Mouse (Mus musculus) hindbrain, embryonic 12.5 days (tissue): ENCODE results near the gene Tsc2. TPM values are rescaled to one million over a fixed set of nuclear protein-coding genes. Genes with fewer than 3 reads are reported as not detected.

Experiments used
- ATAC-seq: fragments of 200-750 bp; cut with Nextera tagmentation; 2 replicates; pipeline ENCODE4 v1.8.0; 2017; ENCODE audit warnings: moderate TSS enrichment; ENCODE audit not compliant: low FRiP score
- H3K27ac ChIP-seq: fragments of 300-500 bp; sonication (generic); 2 replicates; pipeline ENCODE4 v1.5.1; 2016; ENCODE audit warnings: mild to moderate bottlenecking
- H3K27me3 ChIP-seq: fragments of 300-500 bp; sonication (generic); 2 replicates; pipeline ENCODE4 v1.6.1; 2016; ENCODE audit warnings: mild to moderate bottlenecking
- H3K36me3 ChIP-seq: fragments of 300-500 bp; sonication (generic); 2 replicates; pipeline ENCODE4 v1.6.1; 2016; ENCODE audit warnings: mild to moderate bottlenecking
- H3K4me1 ChIP-seq: fragments of 300-500 bp; sonication (generic); 2 replicates; pipeline ENCODE4 v1.6.1; 2016
- H3K4me2 ChIP-seq: fragments of 300-500 bp; sonication (generic); replicated peaks from 2 replicates; pipeline ENCODE4 v1.6.1; 2016; ENCODE audit warnings: mild to moderate bottlenecking
- H3K4me3 ChIP-seq: fragments of 300-500 bp; sonication (generic); 2 replicates; pipeline ENCODE4 v1.5.1; 2016; ENCODE audit warnings: mild to moderate bottlenecking
- H3K9ac ChIP-seq: fragments of 300-500 bp; sonication (generic); 2 replicates; pipeline ENCODE4 v1.6.1; 2016; ENCODE audit warnings: mild to moderate bottlenecking, moderate library complexity
- H3K9me3 ChIP-seq: fragments of 300-500 bp; sonication (generic); replicated peaks from 2 replicates; pipeline ENCODE4 v1.6.1; 2016; ENCODE audit warnings: mild to moderate bottlenecking
- WGBS: fragments of 180-500 bp; shearing (Covaris S2); methylation state at CpG from one replicate; pipeline ENCODE4 v1.1.7; 2016; 5-methylcytosine and 5-hydroxymethylcytosine counted together
- polyA plus RNA-seq: library from polyadenylated mRNA; unstranded; fragments of >200 nt; fragmentation: Nextera tagmentation; extraction: Ambion mirVana; gene quantifications from 2 replicates; pipeline ENCODE4 v1.2.1, GENCODE M21; 2016

Tsc2 gene
- polyA plus RNA-seq, 1 experiment from 2014 or later = 86.2 TPM

- H3K27ac ChIP-seq = no peak within 1 kb of the TSS
- ATAC-seq = no peak
These were observed 25.8 kb upstream of the Tsc2 start, which contains the start of gene Npw for GRCm38 (mm10) chr17:24658017-24658758. Gene Npw, minus strand, starts transcription at chr17:24658457.

GRCm38 (mm10) chr17:24654969-24655368, 22.5 kb upstream of the Tsc2 start:
- peaks cover 63% of the 10 kb centered on the region for H3K27me3 ChIP-seq

More at GRCm38 (mm10) chr17:24658017-24658758, 25.8 kb upstream of the Tsc2 start, which contains the start of gene Npw:
- Histone ChIP-seq H3K4me2 (peak within 1 kb of the TSS; percentile 67), H3K4me3 (peak within 1 kb of the TSS; percentile 37), H3K36me3 (no peaks in the 10 kb centered on the region), H3K4me1 (peaks cover 9% of the 10 kb centered on the region), H3K27me3 (peaks cover 58% of the 10 kb centered on the region), H3K9me3 (no peaks in the 10 kb centered on the region), H3K9ac (peak within 1 kb of the TSS; percentile 53)
- 2% methylated on average over 47 of the region's 47 CpGs for WGBS

GRCm38 (mm10) chr17:24653967-24654710, 21.7 kb upstream of the Tsc2 start:
- H3K4me3 ChIP-seq = peak overlapping the region; percentile 14; the same call in 1 of the 2 replicates
- H3K9me3 ChIP-seq = no peaks in the 10 kb centered on the region
- ATAC-seq = no peak
- H3K4me1 ChIP-seq = peaks cover 23% of the 10 kb centered on the region
- H3K4me2 ChIP-seq = peak overlapping the region; percentile 46
- H3K9ac ChIP-seq = no peak overlapping the region
- H3K36me3 ChIP-seq = no peaks in the 10 kb centered on the region
- 6% methylated on average over 16 of the region's 19 CpGs for WGBS
- peaks cover 63% of the 10 kb centered on the region for H3K27me3 ChIP-seq
- H3K27ac ChIP-seq = no peak overlapping the region

More at GRCm38 (mm10) chr17:24654969-24655368, 22.5 kb upstream of the Tsc2 start:
- H3K9me3 ChIP-seq = no peaks in the 10 kb centered on the region
- H3K9ac ChIP-seq = no peak overlapping the region
- H3K36me3 ChIP-seq = no peaks in the 10 kb centered on the region
- 77% methylated on average over 4 of the region's 4 CpGs for WGBS
- H3K4me2 ChIP-seq = no peak overlapping the region
- H3K4me1 ChIP-seq = peaks cover 15% of the 10 kb centered on the region
- no peak overlapping the region for H3K27ac ChIP-seq
- ATAC-seq = no peak
- no peak overlapping the region for H3K4me3 ChIP-seq

DNA sequence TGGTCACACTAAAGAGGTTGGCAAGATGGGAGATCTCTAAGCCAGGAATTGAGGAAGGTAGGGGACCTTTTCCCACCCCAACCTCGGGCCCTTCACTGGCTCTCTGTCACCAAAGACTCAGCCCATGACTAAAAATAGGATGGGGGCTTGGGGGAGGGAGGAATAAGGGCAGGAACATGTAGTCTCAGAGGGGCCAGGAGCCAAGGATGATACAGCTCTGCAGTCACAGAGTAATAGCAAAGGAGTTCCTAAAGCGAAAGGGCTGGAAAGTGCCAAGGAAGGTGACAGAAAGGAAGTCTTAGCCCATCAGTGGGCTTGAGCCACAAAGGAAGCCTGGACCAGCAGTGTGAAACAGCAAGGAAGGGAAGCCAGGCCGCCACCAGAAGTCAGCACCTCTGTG, 19.4 kb upstream of the Tsc2 start:
- H3K4me3 ChIP-seq = no peak overlapping the region
- peaks cover 54% of the 10 kb centered on the region for H3K27me3 ChIP-seq
- H3K4me1 ChIP-seq = peaks cover 14% of the 10 kb centered on the region
- 71% methylated on average over 3 of the region's 3 CpGs for WGBS
- no peaks in the 10 kb centered on the region for H3K36me3 ChIP-seq
- no peak for ATAC-seq
- no peak overlapping the region for H3K9ac ChIP-seq
- H3K9me3 ChIP-seq = no peaks in the 10 kb centered on the region
- H3K4me2 ChIP-seq = no peak overlapping the region
- H3K27ac ChIP-seq = no peak overlapping the region

DNA sequence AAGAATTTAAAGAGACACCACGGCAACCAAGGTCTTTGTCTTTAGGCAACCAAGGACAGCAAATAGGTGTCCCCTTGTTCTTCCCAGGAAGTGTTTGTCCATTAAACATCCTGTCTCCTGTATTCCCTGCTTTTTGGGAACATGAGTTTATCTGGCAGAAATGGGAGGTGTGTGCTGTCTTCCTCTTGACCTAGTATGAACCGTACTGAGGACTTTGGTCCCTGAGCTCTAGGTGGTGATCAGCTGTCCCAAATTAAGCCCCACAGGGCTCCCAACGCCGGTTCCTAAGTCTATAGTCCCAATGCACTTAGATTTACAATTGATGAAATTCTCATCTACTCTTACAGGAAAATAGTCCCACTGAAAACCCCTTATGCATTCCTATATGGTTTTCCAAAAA, 18.3 kb upstream of the Tsc2 start:
- H3K27ac ChIP-seq = no peak overlapping the region
- H3K9me3 ChIP-seq = no peaks in the 10 kb centered on the region
- no peaks in the 10 kb centered on the region for H3K36me3 ChIP-seq
- H3K27me3 ChIP-seq = peaks cover 44% of the 10 kb centered on the region
- peaks cover 14% of the 10 kb centered on the region for H3K4me1 ChIP-seq
- 0 out of 2 replicates have a peak overlapping the region, but pooled peaks have one; percentile 97 for H3K4me2 ChIP-seq
- H3K4me3 ChIP-seq = 0 out of 2 replicates have a peak overlapping the region, but pooled peaks have one; percentile 66
- no peak overlapping the region for H3K9ac ChIP-seq
- ATAC-seq = no peak
- 81% methylated on average over 4 of the region's 4 CpGs for WGBS

DNA sequence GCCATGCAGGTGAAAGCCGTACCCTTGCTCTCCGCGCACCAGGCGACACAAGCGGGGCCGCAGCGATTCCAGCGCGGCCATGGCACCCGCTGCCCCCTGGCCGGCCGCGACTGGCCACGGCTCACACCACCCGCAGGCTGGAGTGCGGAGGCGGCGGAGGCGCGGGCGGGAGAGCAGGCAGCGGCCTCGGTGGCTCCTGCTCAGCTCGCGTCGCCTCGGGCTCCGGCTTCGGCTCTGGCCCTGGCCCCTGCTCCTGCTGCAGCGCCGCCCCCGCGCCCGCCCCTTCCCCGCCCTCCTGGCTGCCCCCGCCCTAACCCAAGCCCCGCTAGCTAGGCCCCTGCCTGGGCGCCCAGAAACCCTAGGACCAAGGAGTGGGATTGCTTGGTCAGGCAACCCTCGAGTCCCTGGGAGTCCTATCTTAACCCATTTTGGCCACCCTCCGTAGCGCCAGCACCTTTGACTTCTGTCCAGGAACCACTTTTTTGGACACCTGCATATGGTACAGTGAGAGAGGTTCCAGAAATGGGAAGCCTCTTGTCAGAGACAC, 17.7 kb upstream of the Tsc2 start, which contains the start of gene Slc9a3r2:
Gene Slc9a3r2, minus strand, starts transcription at position 258 of the 547 bp plus-strand sequence.
- ATAC-seq = peak; percentile 58; the same call in 1 of the 2 replicates
- H3K9ac ChIP-seq = peak within 1 kb of the TSS; percentile 84
- H3K36me3 ChIP-seq = no peaks in the 10 kb centered on the region
- H3K27me3 ChIP-seq = peaks cover 44% of the 10 kb centered on the region
- peaks cover 15% of the 10 kb centered on the region for H3K4me1 ChIP-seq
- peak within 1 kb of the TSS; percentile 97 for H3K4me2 ChIP-seq
- H3K4me3 ChIP-seq = peak within 1 kb of the TSS; percentile 66
- H3K27ac ChIP-seq = peak within 1 kb of the TSS; percentile 72
- WGBS = under 1% methylated on average over 37 of the region's 41 CpGs
- no peaks in the 10 kb centered on the region for H3K9me3 ChIP-seq

- H3K36me3 ChIP-seq = no peaks in the 10 kb centered on the region
- peak; percentile 43; the same call in 1 of the 2 replicates for ATAC-seq
- 1% methylated on average over 35 of the region's 35 CpGs for WGBS
- H3K4me3 ChIP-seq = peak overlapping the region; percentile 66
- peaks cover 44% of the 10 kb centered on the region for H3K27me3 ChIP-seq
- H3K9me3 ChIP-seq = no peaks in the 10 kb centered on the region
- H3K4me2 ChIP-seq = peak overlapping the region; percentile 97
- peaks cover 21% of the 10 kb centered on the region for H3K4me1 ChIP-seq
- peak overlapping the region; percentile 72 for H3K27ac ChIP-seq
- H3K9ac ChIP-seq = peak overlapping the region; percentile 84
These were observed 17.2 kb upstream of the Tsc2 start for GRCm38 (mm10) chr17:24649581-24650069.

GRCm38 (mm10) chr17:24648731-24649377, 16.4 kb upstream of the Tsc2 start:
- H3K9me3 ChIP-seq = no peaks in the 10 kb centered on the region
- H3K4me3 ChIP-seq = peak overlapping the region; percentile 66
- no peaks in the 10 kb centered on the region for H3K36me3 ChIP-seq
- WGBS = 76% methylated on average over 10 of the region's 10 CpGs
- ATAC-seq = no peak
- peaks cover 44% of the 10 kb centered on the region for H3K27me3 ChIP-seq
- peak overlapping the region; percentile 84; the same call in 1 of the 2 replicates for H3K9ac ChIP-seq
- no peak overlapping the region for H3K27ac ChIP-seq
- H3K4me2 ChIP-seq = peak overlapping the region; percentile 97
- H3K4me1 ChIP-seq = peaks cover 28% of the 10 kb centered on the region

DNA sequence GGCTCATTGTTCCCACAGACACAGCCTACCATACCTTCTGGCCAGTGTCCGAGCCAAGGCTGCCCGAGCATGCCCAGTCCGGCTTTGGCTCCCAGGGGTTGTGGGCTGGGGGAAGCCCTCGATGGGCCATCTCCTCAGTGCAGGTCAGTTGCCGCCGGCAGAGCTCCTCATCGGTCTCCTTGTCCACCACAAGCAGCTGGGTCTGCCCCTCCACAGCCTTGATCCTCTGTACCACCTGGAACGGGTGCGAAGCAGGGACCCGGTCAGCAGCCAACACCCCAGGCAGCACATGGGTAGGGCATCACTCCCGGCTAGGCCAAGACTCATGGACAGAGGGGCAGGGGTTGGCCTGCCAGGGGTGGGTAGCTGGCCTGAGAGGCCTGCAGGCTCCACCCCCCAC, 15.1 kb upstream of the Tsc2 start:
- H3K27ac ChIP-seq = no peak overlapping the region
- H3K4me2 ChIP-seq = no peak overlapping the region
- H3K9me3 ChIP-seq = no peaks in the 10 kb centered on the region
- H3K4me3 ChIP-seq = no peak overlapping the region
- ATAC-seq = no peak
- H3K27me3 ChIP-seq = peaks cover 44% of the 10 kb centered on the region
- WGBS = 88% methylated on average over 11 of the region's 11 CpGs
- H3K4me1 ChIP-seq = peaks cover 34% of the 10 kb centered on the region
- H3K36me3 ChIP-seq = no peaks in the 10 kb centered on the region
- no peak overlapping the region for H3K9ac ChIP-seq

DNA sequence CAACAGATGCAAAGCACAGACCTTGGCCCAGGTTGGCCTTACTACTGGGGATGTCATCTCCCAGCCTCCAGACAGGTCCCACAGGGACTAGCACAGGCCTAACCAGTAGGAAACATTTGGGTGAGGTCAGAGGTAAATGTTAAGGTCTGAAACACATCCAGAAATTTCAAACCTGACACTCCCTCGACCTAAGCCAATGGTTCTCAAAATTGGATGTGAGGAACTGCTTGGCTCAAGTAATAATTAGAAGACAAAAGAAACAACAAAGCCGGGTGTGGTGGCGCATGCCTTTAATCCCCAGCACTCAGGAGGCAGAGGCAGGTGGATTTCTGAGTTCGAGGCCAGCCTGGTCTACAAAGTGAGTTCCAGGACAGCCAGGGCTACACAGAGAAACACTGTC, 14.0 kb upstream of the Tsc2 start:
- Histone ChIP-seq H3K9me3 (no peaks in the 10 kb centered on the region), H3K4me3 (no peak overlapping the region), H3K36me3 (no peaks in the 10 kb centered on the region), H3K9ac (no peak overlapping the region), H3K27ac (no peak overlapping the region), H3K27me3 (peaks cover 37% of the 10 kb centered on the region), H3K4me2 (no peak overlapping the region), H3K4me1 (peaks cover 34% of the 10 kb centered on the region)
- no peak for ATAC-seq
- 93% methylated on average over 4 of the region's 4 CpGs for WGBS

DNA sequence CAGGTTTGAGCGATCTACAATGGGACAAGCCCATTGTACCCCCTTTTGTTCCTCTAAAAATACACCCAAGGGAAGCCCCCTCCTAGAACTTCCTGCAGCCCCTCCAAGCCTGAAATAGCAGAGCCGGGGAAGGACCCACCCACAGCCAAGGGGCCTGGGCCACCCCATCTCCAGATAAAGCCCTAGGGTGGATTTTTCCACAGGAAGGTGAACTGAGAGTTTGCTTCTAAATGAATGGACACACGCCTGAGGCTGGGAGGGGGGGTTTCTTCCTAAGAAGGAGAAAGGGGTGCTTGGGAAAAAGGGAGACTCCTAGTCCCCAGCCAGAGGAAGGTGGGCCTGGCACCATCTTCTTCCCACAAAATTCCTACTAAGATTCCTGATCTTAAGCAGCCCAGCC, 13.5 kb upstream of the Tsc2 start:
- Histone ChIP-seq H3K27ac (no peak overlapping the region), H3K4me1 (peaks cover 34% of the 10 kb centered on the region), H3K4me2 (no peak overlapping the region), H3K9me3 (no peaks in the 10 kb centered on the region), H3K9ac (no peak overlapping the region), H3K36me3 (no peaks in the 10 kb centered on the region), H3K4me3 (no peak overlapping the region), H3K27me3 (peaks cover 32% of the 10 kb centered on the region)
- no peak for ATAC-seq
- WGBS = 81% methylated on average over 3 of the region's 3 CpGs
